Mouse (Mus musculus): ENCODE results near the gene Rnf146. TPM values are rescaled to one million over a fixed set of nuclear protein-coding genes. Genes with fewer than 3 reads are reported as not detected.
"Not testable (repeated sequence)": the region's sequence is repeated elsewhere in the genome, so short reads cannot be mapped to it uniquely, and the experiment has no call there.

Gene Rnf146
- polyA plus RNA-seq (2015; fragmentation: Nextera tagmentation; extraction: Ambion mirVana), result 46.8 and 49.2 TPM in 2 replicates

- peaks cover 3% of the 10 kb centered on the region; the same call in 1 of the 2 replicates for H3K4me1 ChIP-seq
- 6% methylated on average over 15 of the region's 15 CpGs for WGBS
- peak within 1 kb of the TSS; percentile 99 for H3K27ac ChIP-seq
- ATAC-seq (ENCODE audit: insufficient read depth, low FRiP score, low read depth), result no peak; the same call in 1 of the 2 replicates
- H3K9me3 ChIP-seq, result no peaks in the 10 kb centered on the region
- no peaks in the 10 kb centered on the region for H3K27me3 ChIP-seq (replicated peaks)
- no peaks in the 10 kb centered on the region for H3K36me3 ChIP-seq
- peak within 1 kb of the TSS; percentile 67 for H3K4me2 ChIP-seq
- H3K4me3 ChIP-seq (replicated peaks), result peak within 1 kb of the TSS; percentile 92
- peak within 1 kb of the TSS; percentile 96 for H3K9ac ChIP-seq
Measured at GRCm38 (mm10) chr10:29362197-29362900, at the start of gene Rnf146. Rnf146 (minus strand) TSS chr10:29362442.

- Histone ChIP-seq H3K4me1 (no peaks in the 10 kb centered on the region), H3K27me3 (replicated peaks) (no peaks in the 10 kb centered on the region), H3K4me3 (replicated peaks) (no peak overlapping the region), H3K9me3 (no peaks in the 10 kb centered on the region), H3K9ac (no peak overlapping the region), H3K36me3 (no peaks in the 10 kb centered on the region), H3K4me2 (peak overlapping the region; percentile 25; the same call in 1 of the 2 replicates), H3K27ac (no peak overlapping the region)
- ATAC-seq (ENCODE audit: insufficient read depth, low FRiP score, low read depth), result no peak
- WGBS, result 34% methylated on average over 8 of the region's 8 CpGs
Measured at GRCm38 (mm10) chr10:29402656-29403268, 40.5 kb upstream of the Rnf146 start.

- ATAC-seq (ENCODE audit: insufficient read depth, low FRiP score, low read depth); H3K9ac ChIP-seq; H3K4me2 ChIP-seq; H3K36me3 ChIP-seq; H3K27me3 ChIP-seq (replicated peaks); H3K4me3 ChIP-seq (replicated peaks); H3K4me1 ChIP-seq; H3K27ac ChIP-seq; H3K9me3 ChIP-seq: not testable (repeated sequence)
- 67% methylated on average over 2 of the region's 2 CpGs for WGBS
Measured at GRCm38 (mm10) chr10:29394890-29395289, 32.6 kb upstream of the Rnf146 start.

- Histone ChIP-seq H3K27ac (no peak overlapping the region), H3K9me3 (no peaks in the 10 kb centered on the region), H3K36me3 (no peaks in the 10 kb centered on the region), H3K4me1 (no peaks in the 10 kb centered on the region), H3K9ac (no peak overlapping the region), H3K4me2 (no peak overlapping the region), H3K4me3 (replicated peaks) (no peak overlapping the region), H3K27me3 (replicated peaks) (no peaks in the 10 kb centered on the region)
- 75% methylated on average over 2 of the region's 2 CpGs for WGBS
- no peak for ATAC-seq (ENCODE audit: insufficient read depth, low FRiP score, low read depth)
Measured at GRCm38 (mm10) chr10:29381558-29381957, 19.3 kb upstream of the Rnf146 start.

- no peak overlapping the region for H3K9ac ChIP-seq
- no peak overlapping the region for H3K27ac ChIP-seq
- no peak overlapping the region for H3K4me3 ChIP-seq (replicated peaks)
- no peak for ATAC-seq (ENCODE audit: insufficient read depth, low FRiP score, low read depth)
- H3K36me3 ChIP-seq, result no peaks in the 10 kb centered on the region
- no peaks in the 10 kb centered on the region for H3K27me3 ChIP-seq (replicated peaks)
- H3K4me2 ChIP-seq, result no peak overlapping the region
- 75% methylated on average over 5 of the region's 5 CpGs for WGBS
- H3K9me3 ChIP-seq, result no peaks in the 10 kb centered on the region
- no peaks in the 10 kb centered on the region for H3K4me1 ChIP-seq
Measured at GRCm38 (mm10) chr10:29374065-29374464, 11.8 kb upstream of the Rnf146 start.

GRCm38 (mm10) chr10:29361464-29362196 is 612 bp downstream of the Rnf146 start:
- no peaks in the 10 kb centered on the region for H3K27me3 ChIP-seq (replicated peaks)
- peaks cover 3% of the 10 kb centered on the region; the same call in 1 of the 2 replicates for H3K4me1 ChIP-seq
- H3K4me2 ChIP-seq, result peak overlapping the region; percentile 67
- peak overlapping the region; percentile 96 for H3K9ac ChIP-seq
- WGBS, result 0% methylated on average over 74 of the region's 100 CpGs
- peak; percentile 97 for ATAC-seq (ENCODE audit: insufficient read depth, low FRiP score, low read depth)
- H3K27ac ChIP-seq, result peak overlapping the region; percentile 99
- no peaks in the 10 kb centered on the region for H3K9me3 ChIP-seq
- H3K36me3 ChIP-seq, result no peaks in the 10 kb centered on the region
- H3K4me3 ChIP-seq (replicated peaks), result peak overlapping the region; percentile 92

- no peaks in the 10 kb centered on the region for H3K27me3 ChIP-seq (replicated peaks)
- no peaks in the 10 kb centered on the region for H3K9me3 ChIP-seq
- H3K4me2 ChIP-seq, result peak overlapping the region; percentile 59
- no peaks in the 10 kb centered on the region for H3K36me3 ChIP-seq
- peak overlapping the region; percentile 96 for H3K9ac ChIP-seq
- 2% methylated on average over 6 of the region's 6 CpGs for WGBS
- ATAC-seq (ENCODE audit: insufficient read depth, low FRiP score, low read depth), result no peak; the same call in 1 of the 2 replicates
- H3K27ac ChIP-seq, result peak overlapping the region; percentile 99
- peaks cover 3% of the 10 kb centered on the region; the same call in 1 of the 2 replicates for H3K4me1 ChIP-seq
- peak overlapping the region; percentile 92 for H3K4me3 ChIP-seq (replicated peaks)
Measured at GRCm38 (mm10) chr10:29361095-29361463, 1.2 kb downstream of the Rnf146 start.

GRCm38 (mm10) chr10:29354183-29354582 is 8.1 kb downstream of the Rnf146 start:
- Histone ChIP-seq H3K27me3 (replicated peaks) (no peaks in the 10 kb centered on the region), H3K36me3 (0 out of 2 replicates have a peak, but pooled peaks cover 8% of the 10 kb centered on the region), H3K4me3 (replicated peaks) (no peak overlapping the region), H3K27ac (no peak overlapping the region), H3K4me2 (no peak overlapping the region), H3K4me1 (no peaks in the 10 kb centered on the region; the same call in 1 of the 2 replicates), H3K9ac (no peak overlapping the region), H3K9me3 (no peaks in the 10 kb centered on the region)
- 57% methylated on average over 7 of the region's 7 CpGs for WGBS
- ATAC-seq (ENCODE audit: insufficient read depth, low FRiP score, low read depth), result no peak

- 82% methylated on average over 3 of the region's 3 CpGs for WGBS
- peaks cover 10% of the 10 kb centered on the region; the same call in 1 of the 2 replicates for H3K36me3 ChIP-seq
- no peaks in the 10 kb centered on the region for H3K9me3 ChIP-seq
- H3K27ac ChIP-seq, result no peak overlapping the region
- no peak overlapping the region for H3K9ac ChIP-seq
- H3K4me3 ChIP-seq (replicated peaks), result no peak overlapping the region
- H3K27me3 ChIP-seq (replicated peaks), result no peaks in the 10 kb centered on the region
- no peaks in the 10 kb centered on the region; the same call in 1 of the 2 replicates for H3K4me1 ChIP-seq
- no peak overlapping the region for H3K4me2 ChIP-seq
- ATAC-seq (ENCODE audit: insufficient read depth, low FRiP score, low read depth), result no peak
Measured at GRCm38 (mm10) chr10:29352575-29352974, 9.7 kb downstream of the Rnf146 start.

- H3K27me3 ChIP-seq (replicated peaks), result no peaks in the 10 kb centered on the region
- H3K4me2 ChIP-seq, result no peak overlapping the region
- ATAC-seq (ENCODE audit: insufficient read depth, low FRiP score, low read depth), result no peak
- peaks cover 20% of the 10 kb centered on the region for H3K36me3 ChIP-seq
- no peak overlapping the region for H3K27ac ChIP-seq
- H3K4me3 ChIP-seq (replicated peaks), result no peak overlapping the region
- H3K4me1 ChIP-seq, result no peaks in the 10 kb centered on the region
- WGBS, result 89% methylated on average over 2 of the region's 2 CpGs
- no peaks in the 10 kb centered on the region for H3K9me3 ChIP-seq
- no peak overlapping the region for H3K9ac ChIP-seq
Measured at GRCm38 (mm10) chr10:29351420-29351819, 10.8 kb downstream of the Rnf146 start.

- 92% methylated on average over 7 of the region's 7 CpGs for WGBS
- Histone ChIP-seq H3K4me1 (no peaks in the 10 kb centered on the region), H3K4me3 (replicated peaks) (no peak overlapping the region), H3K9me3 (no peaks in the 10 kb centered on the region), H3K27ac (no peak overlapping the region), H3K36me3 (peaks cover 18% of the 10 kb centered on the region), H3K27me3 (replicated peaks) (no peaks in the 10 kb centered on the region), H3K9ac (no peak overlapping the region), H3K4me2 (no peak overlapping the region)
- ATAC-seq (ENCODE audit: insufficient read depth, low FRiP score, low read depth), result no peak
Measured at GRCm38 (mm10) chr10:29346638-29347037, 15.6 kb downstream of the Rnf146 start.

- Histone ChIP-seq H3K27ac (no peak overlapping the region), H3K27me3 (replicated peaks) (no peaks in the 10 kb centered on the region), H3K36me3 (peaks cover 17% of the 10 kb centered on the region), H3K9ac (no peak overlapping the region), H3K9me3 (no peaks in the 10 kb centered on the region), H3K4me1 (no peaks in the 10 kb centered on the region), H3K4me2 (no peak overlapping the region), H3K4me3 (replicated peaks) (no peak overlapping the region)
- WGBS, result 82% methylated on average over 4 of the region's 4 CpGs
- ATAC-seq (ENCODE audit: insufficient read depth, low FRiP score, low read depth), result no peak
Measured at GRCm38 (mm10) chr10:29344232-29344631, 18.0 kb downstream of the Rnf146 start.

Data from stomach, embryonic 15.5 days (tissue).